11 mouse cellular contexts compared by ENCODE assay signal in the genomic region with DNA sequence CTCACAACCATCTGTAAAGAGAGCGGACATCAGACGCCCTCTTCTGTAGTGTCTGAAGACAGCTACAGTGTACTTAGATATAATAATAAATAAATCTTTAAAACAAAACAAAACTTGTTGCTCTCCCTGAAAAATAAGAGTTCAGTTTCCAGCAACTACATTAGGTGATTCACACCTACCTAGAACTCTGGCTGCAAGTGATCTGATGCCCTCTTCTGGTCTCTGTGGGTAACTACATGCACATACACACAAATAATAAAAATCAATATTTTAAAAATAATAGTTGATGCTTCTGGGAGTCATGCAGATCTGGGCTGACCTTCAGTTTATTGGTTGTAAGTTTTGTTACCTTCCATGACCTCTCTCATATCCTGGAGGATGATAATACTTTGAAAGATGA. TPM values are rescaled to one million over a fixed set of nuclear protein-coding genes. Genes with fewer than 3 reads are reported as not detected.
DNase-seq lines count a peak whose midpoint lies in the region; ATAC-seq and TF ChIP-seq lines count a peak whose summit lies in the region.
"Had no signal": no experiment of that assay in that cellular context is flagged by ENCODE, and none has a peak within 500 bp of the region (broad histone marks: within the 10 kb centered on the region; RNA-seq: fewer than 3 reads in every experiment).

No protein-coding gene starts in this region.

- no peaks in the 10 kb centered on the region for H3K9me3 ChIP-seq in intestine, postnatal 0 days (ENCODE audit: control insufficient read depth)
- no peaks in the 10 kb centered on the region for H3K9me3 ChIP-seq in intestine, embryonic 15.5 days
- H3K9me3 ChIP-seq: forebrain, embryonic 13.5 days; limb, embryonic 15.5 days; neural tube, embryonic 13.5 days had no signal

- WGBS in intestine, postnatal 0 days = 69% methylated on average over 2 of the region's 2 CpGs
- 78% methylated on average over 2 of the region's 2 CpGs for whole genome bisulfite sequencing in intestine, embryonic 15.5 days

- no peak overlapping the region for H3K9ac ChIP-seq in intestine, postnatal 0 days (ENCODE audit: low read depth, low read length)
- H3K9ac ChIP-seq in intestine, embryonic 15.5 days = no peak overlapping the region
- H3K9ac ChIP-seq: forebrain, embryonic 13.5 days; limb, embryonic 15.5 days; neural tube, embryonic 13.5 days had no signal

- no peak overlapping the region for H3K27ac ChIP-seq in intestine, postnatal 0 days (ENCODE audit: low read depth, low read length)
- H3K27ac ChIP-seq in intestine, embryonic 15.5 days = no peak overlapping the region
- H3K27ac ChIP-seq: forebrain, embryonic 13.5 days; limb, embryonic 15.5 days; neural tube, embryonic 13.5 days had no signal

- no peaks in the 10 kb centered on the region for H3K4me1 ChIP-seq in intestine, postnatal 0 days (replicated peaks; ENCODE audit: control insufficient read depth, insufficient read depth, low read length)
- peaks cover 17% of the 10 kb centered on the region; the same call in 1 of the 2 replicates for H3K4me1 ChIP-seq in intestine, embryonic 15.5 days (replicated peaks)

- peaks cover 17% of the 10 kb centered on the region for H3K36me3 ChIP-seq in intestine, postnatal 0 days (ENCODE audit: control insufficient read depth, insufficient read depth)
- peaks cover 17% of the 10 kb centered on the region for H3K36me3 ChIP-seq in intestine, embryonic 15.5 days

- peak; percentile 57 for DNase-seq in A20 (ENCODE audit: low read depth, low spot score)
- peak; percentile 76 for DNase-seq in induced T-regulatory cell, adult 2 months (ENCODE audit: low read depth)
- DNase-seq in c-Kit-positive CD71-positive TER-119-positive erythroid progenitor cells, embryonic 14.5 days (ENCODE audit: low spot score) = no peak

- no peak overlapping the region for H3K4me2 ChIP-seq in intestine, postnatal 0 days (replicated peaks; ENCODE audit: low read depth)
- no peak overlapping the region for H3K4me2 ChIP-seq in intestine, embryonic 15.5 days (replicated peaks)
- H3K4me2 ChIP-seq: forebrain, embryonic 13.5 days; limb, embryonic 15.5 days; neural tube, embryonic 13.5 days had no signal

- peak; percentile 82 for TF ChIP-seq CTCF in intestine, postnatal 0 days (IDR thresholded peaks at IDR 0.05; ENCODE audit: low read depth)

- no peaks in the 10 kb centered on the region for H3K27me3 ChIP-seq in intestine, postnatal 0 days (replicated peaks; ENCODE audit: control insufficient read depth, insufficient read depth, low read length)
- H3K27me3 ChIP-seq in intestine, embryonic 15.5 days (replicated peaks) = no peaks in the 10 kb centered on the region
- H3K27me3 ChIP-seq: forebrain, embryonic 13.5 days; limb, embryonic 15.5 days; neural tube, embryonic 13.5 days had no signal

- no peak for ATAC-seq in intestine, postnatal 0 days
- ATAC-seq in intestine, embryonic 15.5 days = no peak
- peak; percentile 28 for ATAC-seq in CD4-positive, CD25-positive, alpha-beta regulatory T cell, adult 4 months
- no peak for ATAC-seq in erythroid progenitor cell, adult 5-6 weeks (replicated peaks; ENCODE audit: low FRiP score, poor library complexity, severe bottlenecking)
- ATAC-seq: forebrain, embryonic 13.5 days had no signal

- H3K4me3 ChIP-seq in intestine, postnatal 0 days (ENCODE audit: low read depth, low read length) = no peak overlapping the region
- no peak overlapping the region for H3K4me3 ChIP-seq in intestine, embryonic 15.5 days (replicated peaks)
- H3K4me3 ChIP-seq: forebrain, embryonic 13.5 days; limb, embryonic 15.5 days; neural tube, embryonic 13.5 days had no signal

RNA-seq across cellular contexts. Expression of gene Lsm2, which starts 2.6 kb away (rescaled TPM):
- polyA plus RNA-seq in intestine, postnatal 0 days (2015; fragmentation: Nextera tagmentation; extraction: Ambion mirVana) = 70.6 and 76.6 TPM in 2 replicates
- 187 and 190 TPM in 2 replicates for polyA plus RNA-seq in intestine, embryonic 15.5 days (2015; fragmentation: Nextera tagmentation; extraction: Ambion mirVana)
- 10 to 100 TPM; 51.4 to 54.8 TPM for polyA plus RNA-seq in CD4-positive, CD25-positive, alpha-beta regulatory T cell, adult 4 months (2017; shearing (Covaris generic))
- total RNA-seq in erythroid progenitor cell, adult 5-6 weeks (2015; ENCODE audit: low replicate concordance) = 76.0 and 78.4 TPM in 2 replicates
- 23.0 and 27.6 TPM in 2 replicates for total RNA-seq in erythroid progenitor cell, adult 5-6 weeks (2017; ENCODE audit: low replicate concordance)

RNA-seq across cellular contexts. Expression of gene Hspa1l, which starts 11.7 kb away (rescaled TPM):
- polyA plus RNA-seq in intestine, postnatal 0 days (2015; fragmentation: Nextera tagmentation; extraction: Ambion mirVana) = 0.22 and 0.25 TPM in 2 replicates
- polyA plus RNA-seq in intestine, embryonic 15.5 days (2015; fragmentation: Nextera tagmentation; extraction: Ambion mirVana) = 0.16 and 0.78 TPM in 2 replicates
- polyA plus RNA-seq in CD4-positive, CD25-positive, alpha-beta regulatory T cell, adult 4 months (2017; shearing (Covaris generic)) = 1 to 10 TPM in 1 of 2 experiments, under 1 TPM in 1; 0.17 to 1.3 TPM
- total RNA-seq in erythroid progenitor cell, adult 5-6 weeks (2015; ENCODE audit: low replicate concordance) = not detected in 2 replicates
- not detected in 2 replicates for total RNA-seq in erythroid progenitor cell, adult 5-6 weeks (2017; ENCODE audit: low replicate concordance)

RNA-seq across cellular contexts. Expression of gene Hspa1a, which starts 12.3 kb away (rescaled TPM):
- 6.4 and 6.5 TPM in 2 replicates for polyA plus RNA-seq in intestine, postnatal 0 days (2015; fragmentation: Nextera tagmentation; extraction: Ambion mirVana)
- polyA plus RNA-seq in intestine, embryonic 15.5 days (2015; fragmentation: Nextera tagmentation; extraction: Ambion mirVana) = 6.2 and 6.3 TPM in 2 replicates
- 1 to 10 TPM in 1 of 2 experiments, not detected in 1; 1.1 TPM for polyA plus RNA-seq in CD4-positive, CD25-positive, alpha-beta regulatory T cell, adult 4 months (2017; shearing (Covaris generic))
- 1.4 TPM in 1 of 2 replicates, not detected in the other for total RNA-seq in erythroid progenitor cell, adult 5-6 weeks (2015; ENCODE audit: low replicate concordance)
- 0.30 and 4.6 TPM in 2 replicates for total RNA-seq in erythroid progenitor cell, adult 5-6 weeks (2017; ENCODE audit: low replicate concordance)

RNA-seq across cellular contexts. Expression of gene Gm20481, which starts 14.5 kb away (rescaled TPM):
- polyA plus RNA-seq in intestine, postnatal 0 days (2015; fragmentation: Nextera tagmentation; extraction: Ambion mirVana) = 0.43 TPM in 1 of 2 replicates, not detected in the other
- polyA plus RNA-seq in intestine, embryonic 15.5 days (2015; fragmentation: Nextera tagmentation; extraction: Ambion mirVana) = not detected in 2 replicates
- 1 to 10 TPM in 1 of 2 experiments, not detected in 1; 3.1 TPM for polyA plus RNA-seq in CD4-positive, CD25-positive, alpha-beta regulatory T cell, adult 4 months (2017; shearing (Covaris generic))
- not detected in 2 replicates for total RNA-seq in erythroid progenitor cell, adult 5-6 weeks (2015; ENCODE audit: low replicate concordance)
- total RNA-seq in erythroid progenitor cell, adult 5-6 weeks (2017; ENCODE audit: low replicate concordance) = not detected in 2 replicates
- polyA plus RNA-seq: forebrain, embryonic 13.5 days; intestine, embryonic 14.5 days; limb, embryonic 15.5 days; neural tube, embryonic 13.5 days had no signal

RNA-seq across cellular contexts. Expression of gene Vars, which starts 16.6 kb away (rescaled TPM):
- polyA plus RNA-seq in intestine, postnatal 0 days (2015; fragmentation: Nextera tagmentation; extraction: Ambion mirVana) = 74.0 and 84.2 TPM in 2 replicates
- 117 and 141 TPM in 2 replicates for polyA plus RNA-seq in intestine, embryonic 15.5 days (2015; fragmentation: Nextera tagmentation; extraction: Ambion mirVana)
- polyA plus RNA-seq in CD4-positive, CD25-positive, alpha-beta regulatory T cell, adult 4 months (2017; shearing (Covaris generic)) = 10 to 100 TPM; 28.4 to 31.6 TPM
- total RNA-seq in erythroid progenitor cell, adult 5-6 weeks (2015; ENCODE audit: low replicate concordance) = 156 and 173 TPM in 2 replicates
- total RNA-seq in erythroid progenitor cell, adult 5-6 weeks (2017; ENCODE audit: low replicate concordance) = 144 and 198 TPM in 2 replicates
